Mouse (Mus musculus) embryonic stem cell, embryonic (primary cell): ENCODE results near the gene Grik3.

Source experiments
- CTCF ChIA-PET, 4 experiments: fragments of 300-600 bp in 2 of 4; fragments of 350-600 bp in 2 of 4; sonication (Branson Sonifier 250); formaldehyde crosslinking; loops; one replicate each; lab custom pipeline; 2022; ENCODE audit warnings: inconsistent platforms in 2 of 4; lab: Charles Lee
- POLR2A ChIA-PET, 4 experiments: fragments of 300-600 bp in 2 of 4; fragments of 350-600 bp in 2 of 4; sonication (Branson Sonifier 250); formaldehyde crosslinking; loops; one replicate each; lab custom pipeline; 2022; ENCODE audit warnings: antibody characterized with exemption in 4 of 4, inconsistent platforms in 1 of 4; lab: Charles Lee

Grik3 gene

GRCm38 (mm10) chr4:125487031-125487430 is 3.5 kb upstream of the Grik3 start:
- POLR2A ChIA-PET = interaction anchor here (0.6 to 6.0 kb wide), 29 partner anchors 9 to 587 kb away, joined by 3 to 44 read pairs (median 3); no protein-coding TSS in a partner anchor
- CTCF ChIA-PET = interaction anchor here in 3 of 4 experiments (0.6 to 1.4 kb wide), 13 partner anchors 9 to 769 kb away, joined by 3 to 5 read pairs (median 3); partner anchors contain the start of gene Map7d1 (in 1 of the 3)

DNA sequence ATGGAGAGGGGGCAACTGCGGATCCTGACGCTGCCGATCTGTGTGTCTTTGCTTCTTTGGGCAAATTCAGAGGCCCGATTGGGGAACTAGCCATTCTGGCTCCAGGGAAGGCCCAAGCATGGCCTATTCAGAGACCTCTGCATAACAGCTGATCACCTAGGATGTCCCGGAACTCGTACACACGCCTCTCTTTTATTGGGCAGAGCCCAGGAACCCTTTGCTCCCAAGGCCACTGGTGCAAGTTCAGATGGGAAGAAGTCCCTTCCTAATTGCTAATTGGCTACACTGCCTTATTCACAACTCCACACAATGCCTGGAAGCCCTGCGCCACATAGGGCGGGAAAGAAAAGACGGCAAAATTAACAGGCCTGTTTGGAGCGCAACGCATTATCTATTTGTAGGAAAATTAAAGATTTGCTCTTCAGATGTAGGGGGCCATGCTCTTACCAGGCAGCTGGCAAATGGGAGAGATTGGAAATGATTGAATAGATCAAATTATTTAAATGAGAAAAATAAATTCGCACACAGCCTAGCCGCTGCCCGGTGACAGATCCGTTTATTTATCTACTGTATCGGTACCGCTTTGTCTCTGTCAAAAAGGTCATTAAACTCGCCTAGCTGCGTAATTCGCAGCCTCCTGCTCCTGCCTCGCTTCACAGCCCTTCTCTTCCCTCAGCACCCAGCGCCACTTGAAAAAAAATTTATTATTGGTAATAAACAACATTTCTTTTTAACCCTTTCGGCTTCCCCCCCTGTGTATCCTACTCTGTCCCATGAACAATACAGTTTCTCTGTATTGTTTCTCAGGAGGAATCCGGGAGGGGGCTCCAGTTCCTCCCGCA is 1.5 kb upstream of the Grik3 start:
- CTCF ChIA-PET = interaction anchor here in 3 of 4 experiments (0.6 to 1.6 kb wide), 10 partner anchors 9 to 837 kb away, joined by 3 to 7 read pairs (median 4); no protein-coding TSS in a partner anchor
- POLR2A ChIA-PET = interaction anchor here (0.6 to 6.0 kb wide), 27 partner anchors 8 to 503 kb away, joined by 3 to 44 read pairs (median 3); no protein-coding TSS in a partner anchor

- POLR2A ChIA-PET = interaction anchor here in 3 of 4 experiments (0.7 to 6.0 kb wide), 17 partner anchors 9 to 502 kb away, joined by 3 to 44 read pairs (median 3); no protein-coding TSS in a partner anchor
- CTCF ChIA-PET = interaction anchor here in 3 of 4 experiments (0.6 to 1.6 kb wide), 9 partner anchors 10 to 836 kb away, joined by 3 to 7 read pairs (median 4); no protein-coding TSS in a partner anchor
These were observed 454 bp upstream of the Grik3 start for GRCm38 (mm10) chr4:125489901-125490590.

DNA sequence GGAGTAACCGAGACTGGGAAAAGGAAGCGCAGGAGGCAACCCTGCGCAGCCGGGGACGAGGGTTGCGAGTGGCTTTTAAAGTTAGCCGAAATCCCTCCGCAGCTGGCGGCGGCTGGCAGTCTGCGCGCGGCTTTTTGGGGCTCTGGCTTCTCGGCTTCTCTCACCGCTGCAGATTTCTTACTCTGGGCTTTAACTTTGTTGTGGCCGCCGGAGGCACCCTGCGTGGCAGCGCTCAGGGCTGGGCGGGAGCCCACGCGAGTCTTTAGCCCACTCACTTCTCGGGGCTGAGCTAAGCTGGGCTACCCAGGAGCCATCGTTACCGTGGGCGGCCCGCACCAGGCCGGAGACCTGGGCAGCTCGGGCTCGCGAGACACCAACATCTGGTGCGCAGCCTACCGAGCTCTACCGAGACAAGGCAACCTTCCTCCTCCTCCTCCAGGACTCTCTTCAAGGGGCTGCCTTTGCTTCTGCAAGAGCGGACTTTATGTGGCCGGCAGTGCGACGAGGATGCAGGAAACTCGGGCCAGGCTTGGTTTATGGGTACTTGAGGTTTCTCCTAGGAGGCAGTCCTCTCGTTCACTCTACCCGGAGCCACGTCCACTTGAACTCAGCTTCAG is 1.1 kb downstream of the Grik3 start:
- ChIA-PET CTCF (interaction anchor here in 3 of 4 experiments (0.6 to 1.3 kb wide), 5 partner anchors 235 to 913 kb away, joined by 3 to 5 read pairs (median 3); no protein-coding TSS in a partner anchor), POLR2A (interaction anchor here in 2 of 4 experiments (0.7 to 8.4 kb wide), 11 partner anchors 11 to 237 kb away, joined by 3 to 98 read pairs (median 3); no protein-coding TSS in a partner anchor)

- CTCF ChIA-PET = interaction anchor here in 3 of 4 experiments (0.6 to 1.3 kb wide), 4 partner anchors 235 to 913 kb away, joined by 3 to 5 read pairs (median 3); no protein-coding TSS in a partner anchor
These were observed 1.6 kb downstream of the Grik3 start for GRCm38 (mm10) chr4:125492122-125492505.

GRCm38 (mm10) chr4:125492706-125493105 is 2.2 kb downstream of the Grik3 start:
- POLR2A ChIA-PET = interaction anchor here in 3 of 4 experiments (0.6 to 8.4 kb wide), 11 partner anchors 32 to 344 kb away, joined by 3 to 98 read pairs (median 4); no protein-coding TSS in a partner anchor
- CTCF ChIA-PET = interaction anchor here in 1 of 4 experiments (0.6 kb wide), 1 partner anchor 378 kb away, joined by 3 read pairs; no protein-coding TSS in a partner anchor

More at GRCm38 (mm10) chr4:125492122-125492505, 1.6 kb downstream of the Grik3 start:
- POLR2A ChIA-PET = interaction anchor here in 2 of 4 experiments (0.7 to 8.4 kb wide), 11 partner anchors 10 to 237 kb away, joined by 3 to 98 read pairs (median 4); no protein-coding TSS in a partner anchor

- POLR2A ChIA-PET = interaction anchor here (0.6 to 8.4 kb wide), 11 partner anchors 32 to 345 kb away, joined by 3 to 98 read pairs (median 4); no protein-coding TSS in a partner anchor
- CTCF ChIA-PET = interaction anchor here in 1 of 4 experiments (0.5 to 0.6 kb wide), 2 partner anchors 73 to 378 kb away, joined by 3 read pairs; no protein-coding TSS in a partner anchor
These were observed 2.6 kb downstream of the Grik3 start for GRCm38 (mm10) chr4:125493124-125493523.

- ChIA-PET POLR2A (interaction anchor here (0.5 to 8.4 kb wide), 40 partner anchors 9 to 1110 kb away, joined by 3 to 98 read pairs (median 4); no protein-coding TSS in a partner anchor), CTCF (interaction anchor here (0.6 to 1.8 kb wide), 18 partner anchors 8 to 917 kb away, joined by 3 to 8 read pairs (median 4); no protein-coding TSS in a partner anchor)
These were observed 5.0 kb downstream of the Grik3 start for GRCm38 (mm10) chr4:125495477-125495876.

DNA sequence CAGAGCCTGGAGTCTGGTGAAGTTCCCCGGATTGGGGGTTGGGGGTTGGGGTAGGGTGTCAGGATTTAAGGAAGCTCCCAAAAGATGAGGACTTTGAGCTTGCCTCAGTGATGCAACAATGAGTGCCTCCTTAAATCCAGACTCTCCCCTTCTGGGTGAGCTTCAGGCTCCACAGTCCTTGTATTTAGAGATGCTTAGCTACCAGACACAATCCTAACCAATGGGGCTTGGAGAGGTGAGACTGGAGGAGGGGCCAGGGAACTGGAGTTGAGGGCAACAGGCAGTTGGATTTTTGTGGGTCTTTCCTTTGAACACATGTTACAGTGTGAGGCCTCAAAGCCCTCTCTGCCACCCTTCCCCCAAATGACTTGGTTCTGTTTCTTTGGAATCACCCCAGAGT is 6.5 kb downstream of the Grik3 start:
- CTCF ChIA-PET = interaction anchor here in 2 of 4 experiments (0.5 to 1.6 kb wide), 6 partner anchors 10 to 439 kb away, joined by 3 to 6 read pairs (median 3); no protein-coding TSS in a partner anchor
- POLR2A ChIA-PET = interaction anchor here (0.6 to 8.4 kb wide), 33 partner anchors 9 to 337 kb away, joined by 3 to 98 read pairs (median 4); no protein-coding TSS in a partner anchor

GRCm38 (mm10) chr4:125497471-125497870 is 7.0 kb downstream of the Grik3 start:
- CTCF ChIA-PET = interaction anchor here in 3 of 4 experiments (0.5 to 1.2 kb wide), 6 partner anchors 9 to 439 kb away, joined by 3 to 6 read pairs (median 3); no protein-coding TSS in a partner anchor
- POLR2A ChIA-PET = interaction anchor here in 3 of 4 experiments (0.6 to 8.4 kb wide), 23 partner anchors 8 to 246 kb away, joined by 3 to 98 read pairs (median 7); no protein-coding TSS in a partner anchor

- ChIA-PET POLR2A (interaction anchor here in 3 of 4 experiments (0.5 to 8.4 kb wide), 13 partner anchors 8 to 228 kb away, joined by 3 to 98 read pairs (median 4); no protein-coding TSS in a partner anchor), CTCF (interaction anchor here in 2 of 4 experiments (0.6 to 0.9 kb wide), 2 partner anchors 16 to 415 kb away, joined by 3 read pairs; no protein-coding TSS in a partner anchor)
These were observed 8.4 kb downstream of the Grik3 start for GRCm38 (mm10) chr4:125498866-125499265.

DNA sequence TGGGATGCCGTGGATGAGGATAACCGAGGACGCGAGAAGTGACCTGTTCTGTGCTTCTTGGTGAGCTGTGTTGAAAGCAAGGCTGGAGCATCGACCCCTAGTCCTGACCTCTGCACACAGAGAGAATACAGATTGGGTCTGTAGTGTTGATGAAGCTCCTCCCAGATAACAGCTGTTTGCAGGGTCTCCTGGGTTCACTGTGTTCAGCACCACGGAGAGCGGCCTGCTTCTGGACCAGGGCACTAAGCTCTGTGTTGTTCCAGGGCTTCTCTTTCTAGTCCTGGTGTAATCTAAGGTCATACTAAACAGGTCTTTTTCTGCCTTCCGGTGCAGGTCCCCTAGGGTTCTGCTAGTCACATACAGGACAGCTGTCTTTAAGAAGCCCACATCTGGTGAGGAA is 12.4 kb downstream of the Grik3 start:
- POLR2A ChIA-PET = interaction anchor here in 3 of 4 experiments (0.7 to 2.3 kb wide), 19 partner anchors 9 to 474 kb away, joined by 3 to 17 read pairs (median 3); no protein-coding TSS in a partner anchor

DNA sequence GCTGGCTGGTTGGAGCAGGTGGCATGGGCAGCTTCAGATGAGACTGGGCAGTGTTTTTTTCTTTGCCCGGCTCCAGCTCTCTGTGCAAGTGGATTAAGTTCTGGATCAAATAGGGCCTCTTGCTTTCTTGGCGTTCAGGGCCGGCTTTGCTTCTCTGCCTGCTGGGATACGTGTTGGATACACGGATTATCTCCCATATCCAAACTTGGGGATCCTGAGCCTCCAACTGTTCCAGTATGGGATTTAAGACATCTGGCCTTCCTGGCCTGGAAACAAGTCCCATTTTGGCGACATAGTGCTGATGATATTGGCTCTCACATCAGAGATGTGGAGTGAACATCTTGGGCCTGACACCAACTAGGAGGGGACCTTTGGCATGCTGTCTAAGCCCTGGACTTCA is 21.9 kb downstream of the Grik3 start:
- ChIA-PET CTCF (no interaction called here), POLR2A (interaction anchor here in 2 of 4 experiments (0.6 to 2.6 kb wide), 2 partner anchors 9 to 15 kb away, joined by 3 to 14 read pairs; no protein-coding TSS in a partner anchor)

More for the DNA sequence above, 12.4 kb downstream of the Grik3 start:
- CTCF ChIA-PET = interaction anchor here in 2 of 4 experiments (0.7 to 1.2 kb wide), 2 partner anchors 460 to 487 kb away, joined by 3 to 4 read pairs; no protein-coding TSS in a partner anchor

GRCm38 (mm10) chr4:125515646-125516045 is 25.1 kb downstream of the Grik3 start:
- POLR2A ChIA-PET = interaction anchor here (0.5 to 2.4 kb wide), 16 partner anchors 9 to 475 kb away, joined by 3 to 13 read pairs (median 4); no protein-coding TSS in a partner anchor
- CTCF ChIA-PET = interaction anchor here in 1 of 4 experiments (0.6 to 0.7 kb wide), 2 partner anchors 17 to 52 kb away, joined by 3 to 5 read pairs; no protein-coding TSS in a partner anchor

GRCm38 (mm10) chr4:125516612-125517011 is 26.1 kb downstream of the Grik3 start:
- ChIA-PET CTCF (interaction anchor here in 2 of 4 experiments (0.5 to 1.2 kb wide), 4 partner anchors 9 to 598 kb away, joined by 3 to 12 read pairs (median 6); no protein-coding TSS in a partner anchor), POLR2A (interaction anchor here (0.6 to 2.6 kb wide), 24 partner anchors 9 to 234 kb away, joined by 3 to 13 read pairs (median 5); no protein-coding TSS in a partner anchor)

DNA sequence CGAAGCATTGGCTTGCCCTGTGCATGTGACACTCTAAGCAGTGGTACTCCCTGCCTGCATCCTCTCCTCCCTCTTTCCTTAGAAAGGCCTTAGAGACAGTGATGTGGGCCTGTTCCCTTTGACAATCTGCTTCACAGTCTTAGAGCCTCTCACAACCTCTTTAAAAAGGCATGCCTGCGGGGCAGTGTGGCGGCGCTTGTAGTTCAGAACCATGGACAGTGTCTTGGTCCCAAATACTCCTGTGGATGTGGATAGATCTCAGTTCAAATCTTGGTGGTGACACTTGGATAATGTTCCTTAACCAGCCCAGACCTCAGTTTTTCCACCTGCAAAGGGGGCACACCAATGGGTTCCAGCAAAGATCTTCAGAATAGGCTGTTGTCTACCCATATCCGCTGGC is 28.4 kb downstream of the Grik3 start:
- ChIA-PET POLR2A (interaction anchor here in 2 of 4 experiments (0.8 to 2.6 kb wide), 3 partner anchors 11 to 27 kb away, joined by 3 to 9 read pairs (median 4); no protein-coding TSS in a partner anchor), CTCF (interaction anchor here in 1 of 4 experiments (0.6 kb wide), 1 partner anchor 14 kb away, joined by 6 read pairs; no protein-coding TSS in a partner anchor)
